Mouse (Mus musculus): ENCODE results near the gene Slc5a3.
A peak's percentile ranks its signal among the peaks of the same experiment; 100 is the strongest.

Slc5a3 gene

GRCm38 (mm10) chr16:92057852-92058643, at the start of gene Slc5a3, which contains the start of the genes Mrps6 and Gm49711:
TSS of gene Slc5a3 (plus strand) at chr16:92058322.
TSS of gene Mrps6 (plus strand) at chr16:92058270.
TSS of gene Gm49711 (plus strand) at chr16:92058316.
- peak; percentile 77 for DNase-seq (ENCODE audit: low read depth, low spot score)

- DNase-seq (ENCODE audit: low read depth, low spot score), result no peak
Measured at GRCm38 (mm10) chr16:92009586-92009985, 48.5 kb upstream of the Slc5a3 start.

- DNase-seq (ENCODE audit: low read depth, low spot score), result no peak
Measured at GRCm38 (mm10) chr16:92016792-92017191, 41.3 kb upstream of the Slc5a3 start.

- DNase-seq (ENCODE audit: low read depth, low spot score), result peak; percentile 11
Measured at GRCm38 (mm10) chr16:92019141-92020118, 38.7 kb upstream of the Slc5a3 start.

- no peak for DNase-seq (ENCODE audit: low read depth, low spot score)
Measured at GRCm38 (mm10) chr16:92021656-92022400, 36.3 kb upstream of the Slc5a3 start.

GRCm38 (mm10) chr16:92022494-92023283, 35.4 kb upstream of the Slc5a3 start:
- DNase-seq (ENCODE audit: low read depth, low spot score), result no peak

GRCm38 (mm10) chr16:92033286-92033685, 24.8 kb upstream of the Slc5a3 start:
- DNase-seq (ENCODE audit: low read depth, low spot score), result no peak

GRCm38 (mm10) chr16:92034676-92035075, 23.4 kb upstream of the Slc5a3 start:
- no peak for DNase-seq (ENCODE audit: low read depth, low spot score)

GRCm38 (mm10) chr16:92036701-92037100, 21.4 kb upstream of the Slc5a3 start:
- DNase-seq (ENCODE audit: low read depth, low spot score), result no peak

- DNase-seq (ENCODE audit: low read depth, low spot score), result no peak
Measured at GRCm38 (mm10) chr16:92037891-92038607, 20.1 kb upstream of the Slc5a3 start.

GRCm38 (mm10) chr16:92039421-92039820, 18.7 kb upstream of the Slc5a3 start:
- no peak for DNase-seq (ENCODE audit: low read depth, low spot score)

GRCm38 (mm10) chr16:92039966-92040365, 18.2 kb upstream of the Slc5a3 start:
- DNase-seq (ENCODE audit: low read depth, low spot score), result no peak

- no peak for DNase-seq (ENCODE audit: low read depth, low spot score)
Measured at GRCm38 (mm10) chr16:92051777-92052310, 6.3 kb upstream of the Slc5a3 start.

- no peak for DNase-seq (ENCODE audit: low read depth, low spot score)
Measured at GRCm38 (mm10) chr16:92052569-92052968, 5.6 kb upstream of the Slc5a3 start.

- no peak for DNase-seq (ENCODE audit: low read depth, low spot score)
Measured at GRCm38 (mm10) chr16:92056711-92057110, 1.4 kb upstream of the Slc5a3 start.

GRCm38 (mm10) chr16:92057456-92057851, 668 bp upstream of the Slc5a3 start:
- DNase-seq (ENCODE audit: low read depth, low spot score), result no peak

GRCm38 (mm10) chr16:92058644-92059620, 810 bp downstream of the Slc5a3 start:
- DNase-seq (ENCODE audit: low read depth, low spot score), result no peak

GRCm38 (mm10) chr16:92060213-92060612, 2.1 kb downstream of the Slc5a3 start:
- no peak for DNase-seq (ENCODE audit: low read depth, low spot score)

- DNase-seq (ENCODE audit: low read depth, low spot score), result no peak
Measured at GRCm38 (mm10) chr16:92061586-92061985, 3.5 kb downstream of the Slc5a3 start.

All from retina, postnatal 7 days (tissue).